Mouse (Mus musculus) embryo, embryonic 10 days (tissue): ENCODE results near the gene Kif27.
"Not testable (repeated sequence)": the region's sequence is repeated elsewhere in the genome, so short reads cannot be mapped to it uniquely, and the experiment has no call there.

Experiments used
- DNase-seq: peaks from one replicate; pipeline ENCODE4 v3.0.0-alpha.2; 2015; ENCODE audit warnings: low spot score

Gene Kif27

DNA sequence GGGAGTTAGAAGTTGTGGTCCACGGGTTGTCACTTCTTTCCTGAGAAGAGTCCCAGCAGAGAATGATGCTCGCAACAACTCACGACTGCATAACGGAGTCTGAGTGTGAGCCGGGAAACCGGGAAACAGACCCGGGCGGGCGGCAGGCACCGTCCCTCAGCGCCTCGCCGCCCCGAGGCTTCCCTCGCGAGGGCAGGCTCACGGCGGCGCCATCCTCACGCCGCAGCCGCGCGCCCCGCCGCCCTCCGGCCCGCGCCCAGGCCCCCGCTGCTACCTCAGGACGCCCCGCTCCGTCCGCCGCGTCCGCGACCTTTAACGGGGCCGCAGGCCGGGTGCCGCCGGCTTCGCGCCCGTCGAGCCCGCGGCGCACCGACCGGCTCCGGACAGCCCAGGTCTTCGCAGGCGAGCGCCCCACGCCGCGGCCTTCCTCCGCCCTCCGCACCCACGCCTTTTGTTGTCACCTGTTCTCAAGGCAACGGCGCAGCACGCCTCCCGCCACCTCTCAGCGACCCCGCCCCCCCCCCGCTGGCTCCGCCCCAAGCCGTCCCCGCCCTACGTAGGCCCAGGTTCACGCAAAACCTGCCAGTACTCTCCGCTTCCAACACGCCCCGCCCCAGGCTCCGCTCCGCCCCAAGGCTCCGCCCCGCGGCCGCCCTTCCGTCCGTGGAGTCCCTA is at the start of gene Kif27:
Gene Kif27 (minus strand): TSS at position 494 of the 675 bp plus-strand sequence.
- peak; percentile 89 for DNase-seq

DNA sequence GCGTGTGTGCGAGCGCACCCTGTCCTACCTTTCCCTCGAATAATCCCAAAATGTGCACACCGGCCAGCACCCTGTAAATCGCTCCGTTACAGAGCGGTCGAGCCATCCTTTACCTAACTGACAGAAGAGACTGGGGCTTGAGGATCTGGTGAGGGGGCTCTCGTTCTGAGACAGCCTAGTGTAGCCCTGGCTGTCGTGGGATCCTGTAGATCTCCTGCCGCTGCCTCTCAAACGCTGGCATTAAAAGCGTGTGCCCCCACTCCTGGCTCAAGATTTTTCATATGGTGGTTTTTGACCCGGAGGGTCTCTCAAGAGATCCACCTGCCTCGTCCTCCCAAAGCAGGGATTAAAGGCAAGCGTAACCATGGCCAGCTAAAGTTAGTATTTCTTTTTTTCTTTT is 44.3 kb upstream of the Kif27 start, which contains the start of gene Hnrnpk:
Gene Hnrnpk (minus strand): TSS at position 101 of the 400 bp plus-strand sequence.
- DNase-seq = not testable (repeated sequence)

DNA sequence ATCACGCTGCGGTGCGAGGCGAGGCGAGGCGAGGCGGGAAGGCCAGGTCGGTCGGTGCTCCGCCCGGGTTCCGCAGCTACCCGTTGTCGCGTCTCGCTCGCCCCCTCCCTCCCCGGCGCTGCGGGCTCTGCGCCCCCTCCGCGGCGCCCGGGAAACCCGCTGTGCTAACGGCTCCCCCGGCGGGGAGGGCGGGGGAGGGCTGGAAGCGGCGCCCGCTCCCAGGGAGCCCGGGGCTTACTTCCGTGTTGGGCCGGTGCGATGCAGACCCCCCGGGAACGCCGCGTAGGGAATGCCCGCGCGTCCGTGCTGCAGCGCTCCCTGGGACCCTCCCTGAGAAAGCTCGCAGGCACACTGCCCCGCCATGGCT is 43.8 kb upstream of the Kif27 start:
- no peak for DNase-seq

DNA sequence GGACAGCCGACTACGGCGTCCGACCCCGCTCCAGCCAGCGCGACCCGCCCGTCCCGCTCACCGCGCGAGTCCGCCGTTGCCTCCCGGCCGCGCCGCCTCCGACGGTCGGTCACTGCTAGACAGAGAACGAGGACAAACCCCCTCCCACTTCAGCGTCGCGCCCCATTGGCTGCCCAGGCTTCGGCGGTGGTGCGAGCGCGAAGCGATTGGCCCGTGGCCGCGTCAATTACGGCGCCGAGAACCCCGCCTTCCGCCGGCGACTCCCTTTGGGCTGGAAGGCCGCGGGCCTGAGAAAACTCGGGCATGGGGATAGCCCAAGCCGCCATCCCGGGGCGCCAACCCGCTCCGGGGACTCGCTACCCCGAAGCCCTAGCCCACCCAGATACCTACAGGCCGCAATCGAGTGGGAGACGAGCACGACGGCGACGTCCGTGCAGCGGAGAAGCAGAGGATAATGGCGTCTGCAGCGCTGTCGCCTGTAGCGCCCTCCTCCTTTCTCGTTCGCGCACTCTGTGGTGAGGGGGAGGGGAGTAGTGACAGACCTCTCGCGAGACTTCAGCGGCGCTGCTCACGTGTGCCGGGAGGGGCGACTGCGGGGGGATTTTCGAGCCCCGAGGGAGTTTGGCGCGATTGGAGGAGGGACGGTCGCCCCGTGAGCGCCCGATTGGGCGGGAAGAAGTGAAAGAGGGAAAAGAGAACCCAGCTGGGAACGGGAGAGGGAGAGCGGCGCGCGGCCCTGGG is 43.3 kb upstream of the Kif27 start, which contains the start of gene Rmi1:
Gene Rmi1 (plus strand): TSS at position 246 of the 741 bp plus-strand sequence.
- peak; percentile 98 for DNase-seq

DNA sequence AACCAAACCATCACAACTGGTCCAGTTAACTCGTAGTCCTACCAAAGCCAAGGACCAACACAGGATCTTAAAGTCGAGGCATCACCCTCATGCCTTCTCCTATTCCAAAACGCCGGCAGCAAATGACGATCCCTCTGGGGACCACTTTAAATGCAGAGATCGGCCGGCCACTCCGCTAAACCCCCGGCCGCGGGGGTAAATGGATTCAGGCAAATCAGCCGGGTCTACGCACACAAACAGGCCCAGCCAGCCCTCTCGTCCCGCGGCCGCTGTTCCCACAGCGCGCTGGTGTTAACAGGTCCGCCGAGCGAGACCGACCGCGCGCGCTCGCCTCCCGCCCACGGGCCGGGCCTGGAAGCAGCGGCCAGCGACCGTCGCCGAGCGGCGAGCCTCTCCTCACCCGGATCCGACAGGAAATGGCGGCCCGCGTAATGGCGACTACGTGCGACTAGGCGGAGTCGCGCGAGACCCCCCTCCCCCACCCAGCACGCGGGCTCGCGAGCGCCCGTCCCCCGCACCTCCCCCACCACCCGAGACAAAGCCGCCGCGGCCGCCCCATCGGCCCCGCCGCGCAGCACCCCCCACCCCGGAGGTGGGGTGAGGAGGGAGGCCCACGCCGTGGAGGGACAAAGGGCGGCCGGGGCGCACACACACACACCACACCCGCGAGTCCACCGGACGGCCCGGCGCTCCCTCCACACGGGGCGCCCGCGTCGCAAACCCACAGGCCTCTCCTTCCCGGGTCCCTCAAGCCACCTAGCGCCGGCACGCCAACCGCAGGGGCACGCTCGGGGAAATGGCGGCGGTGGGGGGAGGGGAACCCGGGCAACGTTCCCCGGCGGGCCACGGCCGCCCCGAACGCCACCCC is 42.4 kb upstream of the Kif27 start:
- DNase-seq = peak; percentile 81

DNA sequence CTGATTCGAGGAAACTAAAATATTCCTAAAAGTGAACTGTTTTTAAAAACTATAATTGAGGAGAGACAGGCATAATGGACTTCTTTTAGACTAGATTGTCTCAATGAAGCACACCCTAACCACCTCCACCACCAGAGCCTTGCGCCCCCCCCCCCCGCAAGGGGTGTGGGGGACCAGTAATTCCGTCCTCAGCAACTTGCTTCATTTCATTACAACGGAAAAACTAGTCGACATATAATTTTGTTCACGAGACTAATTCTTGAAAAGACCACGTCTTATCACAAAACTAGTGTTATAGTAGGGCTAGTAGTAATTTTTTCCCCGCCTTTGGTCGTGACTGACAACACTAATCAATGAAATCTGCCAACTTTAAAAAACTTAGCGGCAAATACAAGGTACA is 41.7 kb upstream of the Kif27 start:
- DNase-seq = no peak

DNA sequence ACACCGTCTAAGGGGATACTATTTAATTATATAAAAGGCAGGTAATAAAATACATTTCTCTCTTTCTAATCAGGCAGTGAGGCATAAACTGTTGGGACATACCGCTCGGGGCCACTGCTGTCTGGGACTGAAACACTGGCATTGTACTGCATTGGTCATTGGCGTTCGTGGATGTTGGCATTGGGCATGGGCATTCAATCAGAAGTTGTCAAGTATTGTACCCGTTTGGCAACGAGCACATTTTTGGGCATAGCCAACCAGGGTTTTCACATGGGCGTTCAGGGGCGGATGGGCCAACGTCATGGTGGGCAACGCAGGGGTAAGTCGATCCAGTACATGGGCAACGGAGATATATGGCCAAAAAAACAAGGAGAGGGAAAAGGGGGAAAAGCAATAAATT is 38.7 kb upstream of the Kif27 start:
- DNase-seq = no peak

DNA sequence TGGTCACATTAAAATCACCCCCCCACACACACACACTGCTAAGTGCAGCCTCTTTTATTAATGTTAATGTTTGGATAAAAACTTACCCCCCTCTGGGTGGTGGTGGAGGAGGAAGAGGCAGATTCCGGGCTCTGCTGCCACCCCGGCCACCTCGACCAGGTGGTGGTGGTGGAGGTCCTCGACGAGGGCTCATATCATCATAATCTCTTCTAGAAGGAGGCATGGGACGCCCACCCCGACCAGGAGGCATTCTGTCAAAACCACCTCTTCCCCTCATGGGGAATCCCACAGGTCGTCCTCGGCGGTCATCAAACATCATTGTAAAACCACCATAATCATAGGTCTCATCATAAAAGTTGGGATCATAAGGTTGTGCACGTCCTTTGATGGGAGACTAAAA is 35.5 kb upstream of the Kif27 start:
- DNase-seq = not testable (repeated sequence)

DNA sequence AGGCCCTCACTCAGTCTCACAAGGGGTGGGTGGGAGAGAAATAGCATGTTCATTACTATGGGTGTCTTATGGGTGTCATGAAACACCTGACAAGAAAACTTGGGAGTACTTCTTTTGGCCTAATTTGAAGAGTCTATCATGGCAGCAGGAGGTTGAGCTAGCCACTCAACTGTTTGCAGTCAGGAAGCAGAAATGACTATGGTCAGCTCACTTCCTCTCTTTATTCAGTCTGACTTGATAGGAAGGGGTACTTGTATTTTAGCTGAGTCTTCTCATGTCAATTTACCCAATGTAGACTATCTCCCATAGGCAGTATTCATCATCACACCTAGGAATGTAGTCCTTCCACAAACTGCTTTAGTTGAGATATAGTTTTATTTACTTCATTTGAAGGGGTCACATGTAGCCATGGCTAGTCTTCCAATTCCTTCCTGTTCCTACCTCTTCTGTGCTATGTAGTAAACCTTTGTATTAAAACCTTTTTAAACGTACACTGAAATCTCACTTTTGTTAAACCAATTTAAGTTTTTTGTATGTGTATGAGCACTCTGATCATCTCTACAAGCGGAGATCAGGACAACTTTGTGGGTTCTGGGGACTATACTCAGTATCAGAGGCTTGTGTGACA is 30.5 kb upstream of the Kif27 start:
- DNase-seq = no peak

DNA sequence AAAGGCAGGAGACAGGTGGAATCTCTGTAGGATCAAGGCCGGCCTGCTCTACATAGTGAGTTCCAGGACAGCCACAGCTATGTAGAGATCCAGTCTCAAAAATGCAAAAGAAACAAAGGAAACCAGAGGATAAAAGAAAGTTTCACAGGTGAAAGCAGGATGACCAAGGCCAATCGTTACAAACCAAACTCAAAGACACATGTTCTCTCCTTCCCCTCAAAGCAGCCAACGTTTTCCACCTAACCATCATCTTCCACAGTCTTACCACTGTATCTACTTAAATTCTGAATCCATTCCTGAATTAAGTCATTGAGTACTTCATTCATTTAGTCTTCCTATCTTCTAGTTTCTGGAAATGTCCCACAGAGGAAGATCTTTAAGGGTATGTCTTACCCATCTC is 29.5 kb upstream of the Kif27 start:
- DNase-seq = no peak

DNA sequence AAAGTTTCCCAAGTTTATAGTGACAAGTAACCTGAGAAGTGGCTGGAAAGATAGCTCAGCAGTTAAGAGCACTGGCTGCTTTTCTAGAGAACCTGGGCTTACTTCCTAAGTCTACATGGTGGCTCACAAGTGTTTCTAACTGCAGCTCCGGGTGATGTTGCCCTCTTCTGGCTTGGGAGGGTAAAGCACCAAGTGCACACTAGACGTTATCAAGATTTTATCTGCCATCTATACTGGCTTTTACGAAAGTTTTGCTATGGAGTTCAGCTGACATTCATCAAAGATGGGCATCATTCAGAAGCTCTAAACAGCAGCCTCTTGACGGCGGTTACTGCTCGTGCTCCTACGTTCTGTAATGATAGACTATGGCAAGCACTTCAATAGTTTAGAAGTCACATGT is 29.0 kb upstream of the Kif27 start:
- DNase-seq = peak; percentile 86

DNA sequence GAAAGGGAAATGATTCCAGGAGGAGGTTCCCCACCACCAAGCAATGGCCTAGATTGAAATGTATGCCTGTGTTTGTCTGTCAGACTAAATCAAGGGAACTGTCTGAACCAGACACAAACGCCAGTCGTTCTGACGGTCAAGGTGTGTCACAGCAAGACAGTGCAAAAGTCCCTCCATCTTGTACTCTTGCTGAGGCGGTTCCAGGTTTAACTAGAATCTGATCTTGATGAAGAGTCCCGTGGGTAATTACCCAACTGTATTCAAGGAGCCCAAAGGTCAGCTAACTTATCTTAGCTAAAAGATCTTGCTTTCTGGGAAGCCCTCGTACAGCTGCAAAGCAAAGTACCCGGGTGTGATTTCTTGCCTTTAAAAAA is 26.6 kb upstream of the Kif27 start:
- no peak for DNase-seq

DNA sequence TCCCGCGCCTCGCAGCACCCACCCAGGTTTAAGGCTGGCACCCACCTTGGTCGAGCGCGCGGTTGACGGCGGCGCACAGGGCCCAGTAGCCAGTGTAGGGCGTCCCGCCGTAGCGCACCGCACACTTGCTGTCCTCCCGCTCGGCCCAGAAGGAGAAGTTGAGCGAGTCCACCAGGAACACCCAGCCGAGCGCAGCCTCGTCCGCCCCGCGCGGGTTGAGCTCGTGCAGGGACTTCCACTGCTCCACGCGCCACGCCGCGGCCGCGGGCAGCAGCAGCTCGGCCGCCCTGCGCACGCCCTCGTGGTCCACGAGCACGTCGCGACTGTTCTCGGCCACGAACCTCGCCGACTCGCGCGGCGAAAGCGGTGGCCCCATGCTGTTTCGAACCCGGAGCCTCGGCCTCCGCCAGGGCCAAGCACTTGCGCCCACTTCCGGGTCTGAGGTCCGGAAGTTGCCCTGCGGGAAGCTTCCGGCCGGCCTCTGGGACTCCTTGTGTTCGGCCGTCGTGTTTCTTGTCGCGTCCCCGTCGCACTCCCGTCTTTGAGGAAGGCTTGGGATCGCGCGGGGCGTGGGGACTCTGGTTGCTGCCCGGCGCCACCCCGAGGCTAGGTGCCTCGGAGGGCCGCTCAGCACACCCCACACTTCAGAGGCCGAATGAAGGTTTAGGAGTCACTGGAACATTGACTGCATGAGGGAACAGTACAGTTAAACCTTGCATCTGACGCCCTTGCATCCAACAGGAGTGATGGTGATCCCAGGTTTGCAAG is 26.0 kb upstream of the Kif27 start, which contains the start of gene 2210016F16Rik:
Gene 2210016F16Rik (minus strand): TSS at position 447 of the 768 bp plus-strand sequence.
- peak; percentile 72 for DNase-seq

DNA sequence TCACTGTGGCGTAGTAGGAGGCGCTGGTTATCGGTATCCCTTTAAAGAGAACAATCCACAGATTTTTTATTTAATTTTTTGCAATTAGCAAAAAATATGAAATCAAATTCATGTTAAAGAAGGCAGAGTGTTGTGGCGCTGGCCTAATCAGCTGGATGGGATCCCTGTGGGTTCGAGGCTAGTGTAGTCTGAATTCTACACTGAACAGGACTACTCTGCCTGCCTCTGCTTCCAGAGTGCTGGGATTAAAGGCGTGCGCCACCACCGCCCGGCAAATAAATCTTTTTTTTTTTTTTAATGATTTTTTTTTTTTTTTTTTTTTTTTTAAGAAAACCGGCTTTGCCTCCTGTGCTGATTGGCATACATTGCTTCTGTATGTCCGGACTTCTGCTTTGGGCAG is 25.4 kb upstream of the Kif27 start:
- no peak for DNase-seq

DNA sequence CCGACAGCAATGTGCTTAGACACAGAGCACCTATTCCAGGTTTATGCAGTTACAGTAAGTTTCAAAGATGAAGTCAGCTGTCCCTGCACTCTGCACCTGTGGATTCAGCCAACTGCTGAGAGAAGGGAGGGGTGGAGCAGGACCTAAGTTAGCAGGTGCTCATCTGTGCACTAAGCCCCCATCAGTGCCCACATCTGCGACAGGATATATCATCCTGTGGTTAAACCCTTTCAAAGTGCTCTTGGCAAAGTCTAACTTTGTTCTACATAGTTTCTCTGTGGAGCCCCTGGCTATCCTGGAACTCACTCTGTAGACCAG is 14.2 kb upstream of the Kif27 start:
- DNase-seq = no peak

DNA sequence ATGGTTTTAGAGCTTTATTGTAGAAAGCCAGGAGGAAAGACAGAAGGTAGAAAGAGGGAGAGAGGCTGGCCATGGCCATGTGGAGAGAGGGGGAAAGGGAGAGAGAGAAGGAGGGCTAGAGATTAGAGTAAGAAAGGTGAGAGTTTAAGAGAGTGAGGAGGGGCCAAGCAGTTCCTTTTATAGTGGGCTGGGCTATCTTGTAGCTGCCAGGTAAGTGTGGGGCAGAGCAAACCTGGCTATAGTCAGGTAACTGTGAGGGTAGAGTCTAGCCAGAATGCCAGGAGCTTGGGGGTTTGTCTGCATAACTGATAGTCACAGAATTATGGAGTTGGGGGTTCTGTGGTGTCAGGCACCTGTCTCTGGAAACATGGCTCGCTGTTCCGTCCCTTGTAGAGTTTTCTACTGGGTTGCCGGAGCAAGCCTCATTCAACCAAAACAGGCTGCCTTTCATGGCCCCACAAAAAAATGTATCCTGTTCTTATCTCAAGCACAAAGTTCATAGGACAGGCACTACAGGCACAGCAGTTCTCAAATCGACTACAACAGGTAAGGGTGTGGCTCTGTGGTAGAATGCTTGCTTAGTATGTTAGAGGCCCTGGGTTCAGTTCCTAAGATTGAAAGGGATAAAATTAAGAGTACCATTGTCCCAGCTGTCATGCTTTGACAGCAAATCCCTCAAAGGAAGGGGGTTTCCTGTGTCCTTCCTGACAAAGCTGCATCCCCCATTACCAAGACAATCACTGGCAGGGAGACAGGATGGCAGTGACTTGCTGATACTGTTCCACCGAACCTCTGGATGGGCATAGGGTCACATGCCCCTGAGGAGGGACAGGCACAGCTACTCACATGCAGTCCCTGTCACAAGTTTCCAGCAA is 13.6 kb upstream of the Kif27 start:
- no peak for DNase-seq

DNA sequence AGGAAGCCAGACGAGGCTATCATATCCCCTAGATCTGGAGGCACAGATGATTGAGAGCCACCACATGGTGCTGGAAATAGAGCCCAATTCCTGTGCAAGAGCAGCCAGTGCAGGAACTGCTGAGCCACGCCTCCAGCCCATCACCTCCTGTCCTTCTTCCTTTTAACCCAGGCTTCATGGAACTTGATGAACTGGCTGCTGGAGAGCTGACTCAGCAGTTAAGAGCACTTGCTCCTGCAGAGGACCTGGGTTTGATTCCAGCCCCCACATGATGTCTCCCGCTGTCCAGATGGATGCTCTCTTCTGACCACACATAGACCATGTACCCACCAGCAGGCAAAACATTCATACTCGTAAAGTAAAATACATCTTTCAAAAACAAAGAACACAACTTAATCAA is 9.9 kb upstream of the Kif27 start:
- DNase-seq = no peak

DNA sequence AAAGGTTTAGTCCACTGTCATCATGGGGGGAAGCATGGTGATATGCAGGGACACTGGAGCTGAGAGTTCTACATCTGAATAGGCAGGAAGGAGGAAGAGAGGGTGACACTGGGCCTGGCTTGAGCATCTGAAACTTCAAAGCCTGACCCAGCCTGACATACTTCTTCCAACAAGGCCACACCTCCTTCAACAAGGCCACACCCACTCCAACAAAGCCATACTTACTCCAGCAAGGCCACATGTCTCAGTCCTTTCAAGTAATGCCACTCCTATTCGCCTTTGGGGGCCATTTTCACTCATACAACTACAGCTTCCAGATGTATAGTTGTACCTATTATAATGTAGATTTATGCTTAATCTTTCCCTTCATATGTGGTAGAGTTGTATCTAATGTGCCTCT is 8.7 kb upstream of the Kif27 start:
- no peak for DNase-seq

DNA sequence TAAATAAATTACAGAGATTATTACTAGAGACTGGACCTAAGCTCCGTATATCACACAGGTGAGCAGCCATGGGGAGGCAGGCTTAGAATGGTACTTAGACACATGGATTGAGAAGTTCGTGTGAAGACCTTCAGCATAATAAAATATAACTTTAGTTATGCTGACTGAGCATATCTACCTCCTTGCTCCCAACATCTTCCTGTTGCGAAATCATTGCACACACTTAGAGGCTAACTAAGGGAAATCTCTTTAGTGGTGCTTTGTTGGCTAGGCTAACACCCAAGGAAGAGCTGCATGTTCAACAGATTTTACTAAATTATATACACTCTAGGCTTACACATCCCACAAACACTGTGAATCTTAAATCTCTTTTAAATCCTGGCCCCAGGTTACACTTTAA is 7.5 kb upstream of the Kif27 start:
- DNase-seq = no peak

DNA sequence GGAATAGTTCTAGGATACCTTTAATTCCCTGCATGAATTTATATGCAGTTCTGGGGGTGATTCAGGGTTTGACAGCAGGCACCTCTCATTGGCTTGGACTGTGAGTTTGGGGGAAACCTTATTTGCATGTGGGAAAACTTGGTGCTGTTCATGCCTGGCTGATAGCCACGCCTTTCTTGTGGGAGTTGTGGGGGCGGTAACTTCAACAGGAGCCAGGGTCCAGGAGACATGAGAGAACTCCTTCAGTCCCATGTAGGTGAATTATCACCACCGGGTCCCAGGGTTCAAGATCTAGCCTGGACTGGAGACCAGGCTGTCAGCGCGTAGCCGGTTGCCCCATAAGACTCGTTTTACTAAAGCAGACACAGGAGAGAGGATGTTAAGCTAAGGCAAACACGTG is 6.3 kb upstream of the Kif27 start:
- not testable (repeated sequence) for DNase-seq
